Mouse (Mus musculus) midbrain, embryonic 15.5 days (tissue): Measurements from ENCODE around the gene Ankrd66. TPM values are rescaled to one million over a fixed set of nuclear protein-coding genes. Genes with fewer than 3 reads are reported as not detected.
"Not testable (repeated sequence)": the region's sequence is repeated elsewhere in the genome, so short reads cannot be mapped to it uniquely, and the experiment has no call there.

Experiments
- ATAC-seq: fragments of 200-750 bp; cut with Nextera tagmentation; replicated peaks from 2 replicates; pipeline ENCODE4 v1.8.0; 2017; ENCODE audit warnings: moderate TSS enrichment
- H3K27ac ChIP-seq: fragments of 300-500 bp; sonication (generic); 2 replicates; pipeline ENCODE4 v1.5.1; 2015; ENCODE audit warnings: mild to moderate bottlenecking, inconsistent platforms
- H3K27me3 ChIP-seq: fragments of 300-500 bp; sonication (generic); replicated peaks from 2 replicates; pipeline ENCODE4 v1.6.1; 2015; ENCODE audit warnings: inconsistent platforms
- H3K36me3 ChIP-seq: fragments of 300-500 bp; sonication (generic); replicated peaks from 2 replicates; pipeline ENCODE4 v1.6.1; 2015; ENCODE audit warnings: inconsistent platforms
- H3K4me1 ChIP-seq: fragments of 300-500 bp; sonication (generic); 2 replicates; pipeline ENCODE4 v1.6.1; 2015; ENCODE audit warnings: inconsistent platforms
- H3K4me2 ChIP-seq: fragments of 300-500 bp; sonication (generic); 2 replicates; pipeline ENCODE4 v1.6.1; 2015; ENCODE audit warnings: inconsistent platforms, mild to moderate bottlenecking, moderate library complexity
- H3K4me3 ChIP-seq: fragments of 300-500 bp; sonication (generic); 2 replicates; pipeline ENCODE4 v1.5.1; 2015; ENCODE audit warnings: mild to moderate bottlenecking, inconsistent platforms
- H3K9ac ChIP-seq: fragments of 300-500 bp; sonication (generic); 2 replicates; pipeline ENCODE4 v1.6.1; 2015; ENCODE audit warnings: mild to moderate bottlenecking, inconsistent platforms
- H3K9me3 ChIP-seq: fragments of 300-500 bp; sonication (generic); 2 replicates; pipeline ENCODE4 v1.6.1; 2016; ENCODE audit warnings: inconsistent platforms
- WGBS: fragments of 180-500 bp; shearing (Covaris S2); methylation state at CpG from one replicate; pipeline ENCODE4 v1.1.7; 2015; ENCODE audit warnings: mixed read lengths; 5-methylcytosine and 5-hydroxymethylcytosine counted together
- polyA plus RNA-seq: library from polyadenylated mRNA; unstranded; fragments of >200 nt; fragmentation: Nextera tagmentation; extraction: Ambion mirVana; gene quantifications from 2 replicates; pipeline ENCODE4 v1.2.1, GENCODE M21; 2015

Gene Ankrd66
- polyA plus RNA-seq, 1 experiment from 2014 or later = 0.50 TPM

GRCm38 (mm10) chr17:43495502-43495901 is 47.9 kb downstream of the Ankrd66 start:
- no peaks in the 10 kb centered on the region for H3K36me3 ChIP-seq
- no peaks in the 10 kb centered on the region for H3K9me3 ChIP-seq
- H3K9ac ChIP-seq = no peak overlapping the region
- no peak overlapping the region for H3K4me3 ChIP-seq
- no peaks in the 10 kb centered on the region for H3K4me1 ChIP-seq
- no peak overlapping the region for H3K4me2 ChIP-seq
- 81% methylated on average over 5 of the region's 5 CpGs for WGBS
- no peak for ATAC-seq
- H3K27ac ChIP-seq = no peak overlapping the region
- H3K27me3 ChIP-seq = no peaks in the 10 kb centered on the region

- not testable (repeated sequence) for H3K36me3 ChIP-seq, H3K9ac ChIP-seq, H3K27ac ChIP-seq, H3K4me3 ChIP-seq, H3K9me3 ChIP-seq, H3K4me2 ChIP-seq, ATAC-seq, H3K27me3 ChIP-seq, H3K4me1 ChIP-seq
- over 99% methylated on average over 8 of the region's 10 CpGs for WGBS
Observed at GRCm38 (mm10) chr17:43490371-43490770, 53.1 kb downstream of the Ankrd66 start.

GRCm38 (mm10) chr17:43488439-43489151 is 54.8 kb downstream of the Ankrd66 start:
- no peaks in the 10 kb centered on the region for H3K27me3 ChIP-seq
- ATAC-seq = no peak
- no peak overlapping the region for H3K9ac ChIP-seq
- H3K4me1 ChIP-seq = no peaks in the 10 kb centered on the region
- 91% methylated on average over 2 of the region's 2 CpGs for WGBS
- no peak overlapping the region for H3K4me2 ChIP-seq
- no peak overlapping the region for H3K4me3 ChIP-seq
- no peak overlapping the region for H3K27ac ChIP-seq
- no peaks in the 10 kb centered on the region for H3K9me3 ChIP-seq
- no peaks in the 10 kb centered on the region for H3K36me3 ChIP-seq

GRCm38 (mm10) chr17:43485982-43486381 is 57.5 kb downstream of the Ankrd66 start:
- WGBS = 86% methylated on average over 3 of the region's 3 CpGs
- no peak overlapping the region for H3K4me2 ChIP-seq
- H3K9me3 ChIP-seq = no peaks in the 10 kb centered on the region
- H3K4me1 ChIP-seq = no peaks in the 10 kb centered on the region
- no peak for ATAC-seq
- no peak overlapping the region for H3K27ac ChIP-seq
- no peaks in the 10 kb centered on the region for H3K36me3 ChIP-seq
- no peaks in the 10 kb centered on the region for H3K27me3 ChIP-seq
- no peak overlapping the region for H3K9ac ChIP-seq
- H3K4me3 ChIP-seq = no peak overlapping the region

Other genes starting within 250 kb of the Ankrd66 start
- 9.6 and 9.9 TPM in 2 replicates for gene Adgrf5, start 183.2 kb downstream of the Ankrd66 start, polyA plus RNA-seq
- gene Mep1a, start 40.8 kb downstream of the Ankrd66 start, polyA plus RNA-seq = 0.10 TPM in 1 of 2 replicates, not detected in the other
- 14.5 and 22.4 TPM in 2 replicates for gene Pla2g7, start 24.5 kb upstream of the Ankrd66 start, polyA plus RNA-seq
- 0.60 and 0.70 TPM in 2 replicates for gene Tdrd6, start 86.7 kb upstream of the Ankrd66 start, polyA plus RNA-seq
- 124 and 140 TPM in 2 replicates for gene Slc25a27, start 123.6 kb upstream of the Ankrd66 start, polyA plus RNA-seq
- 8.6 and 8.7 TPM in 2 replicates for gene Cyp39a1, start 123.8 kb upstream of the Ankrd66 start, polyA plus RNA-seq